Mouse (Mus musculus): ENCODE measurements at regions not wholly inside any gene's neighbourhood (a gene's known extent, or its start where the extent isn't known, plus 50 kb on each side); places are given as distances from the start of the nearest gene placed in this dataset.
A peak's percentile ranks its signal among the peaks of the same experiment; 100 is the strongest.

- H3K27me3 ChIP-seq, result no peaks in the 10 kb centered on the region
- H3K9me3 ChIP-seq, result no peaks in the 10 kb centered on the region
- H3K4me1 ChIP-seq, result peaks cover 5% of the 10 kb centered on the region
- H3K4me2 ChIP-seq (replicated peaks), result no peak overlapping the region
- no peaks in the 10 kb centered on the region for H3K36me3 ChIP-seq
- no peak overlapping the region for H3K9ac ChIP-seq
- H3K27ac ChIP-seq, result no peak overlapping the region
- no peak overlapping the region for H3K4me3 ChIP-seq
- ATAC-seq (ENCODE audit: insufficient number of reproducible peaks, insufficient read depth, low FRiP score, low TSS enrichment), result no peak
- whole genome bisulfite sequencing, result 93% methylated on average over 3 of the region's 3 CpGs
These were observed 142.4 kb upstream of the Ccdc54 start for GRCm38 (mm10) chr16:50733359-50733758.

GRCm38 (mm10) chr16:50732082-50733006, 141.4 kb upstream of the Ccdc54 start:
- Histone ChIP-seq H3K27me3 (no peaks in the 10 kb centered on the region), H3K9me3 (no peaks in the 10 kb centered on the region), H3K36me3 (no peaks in the 10 kb centered on the region), H3K4me3 (peak overlapping the region; percentile 65), H3K9ac (peak overlapping the region; percentile 61), H3K27ac (no peak overlapping the region; the same call in 1 of the 2 replicates), H3K4me2 (replicated peaks) (peak overlapping the region; percentile 59), H3K4me1 (peaks cover 1% of the 10 kb centered on the region)
- ATAC-seq (ENCODE audit: insufficient number of reproducible peaks, insufficient read depth, low FRiP score, low TSS enrichment), result peak; percentile 90
- WGBS, result under 1% methylated on average over 58 of the region's 58 CpGs

- no peaks in the 10 kb centered on the region for H3K27me3 ChIP-seq
- no peak overlapping the region for H3K27ac ChIP-seq
- H3K36me3 ChIP-seq, result no peaks in the 10 kb centered on the region
- H3K9ac ChIP-seq, result no peak overlapping the region
- no peak for ATAC-seq (ENCODE audit: insufficient number of reproducible peaks, insufficient read depth, low FRiP score, low TSS enrichment)
- H3K9me3 ChIP-seq, result no peaks in the 10 kb centered on the region
- 69% methylated on average over 5 of the region's 5 CpGs for WGBS
- no peak overlapping the region for H3K4me2 ChIP-seq (replicated peaks)
- no peak overlapping the region for H3K4me3 ChIP-seq
- no peaks in the 10 kb centered on the region for H3K4me1 ChIP-seq
These were observed 138.4 kb upstream of the Ccdc54 start for GRCm38 (mm10) chr16:50729341-50729740.

GRCm38 (mm10) chr16:50723144-50723543, 132.2 kb upstream of the Ccdc54 start:
- Histone ChIP-seq H3K27ac (no peak overlapping the region), H3K9ac (no peak overlapping the region), H3K9me3 (no peaks in the 10 kb centered on the region), H3K4me3 (no peak overlapping the region), H3K36me3 (no peaks in the 10 kb centered on the region), H3K4me1 (no peaks in the 10 kb centered on the region), H3K4me2 (replicated peaks) (no peak overlapping the region), H3K27me3 (no peaks in the 10 kb centered on the region)
- WGBS, result 91% methylated on average over 6 of the region's 6 CpGs
- no peak for ATAC-seq (ENCODE audit: insufficient number of reproducible peaks, insufficient read depth, low FRiP score, low TSS enrichment)

DNA sequence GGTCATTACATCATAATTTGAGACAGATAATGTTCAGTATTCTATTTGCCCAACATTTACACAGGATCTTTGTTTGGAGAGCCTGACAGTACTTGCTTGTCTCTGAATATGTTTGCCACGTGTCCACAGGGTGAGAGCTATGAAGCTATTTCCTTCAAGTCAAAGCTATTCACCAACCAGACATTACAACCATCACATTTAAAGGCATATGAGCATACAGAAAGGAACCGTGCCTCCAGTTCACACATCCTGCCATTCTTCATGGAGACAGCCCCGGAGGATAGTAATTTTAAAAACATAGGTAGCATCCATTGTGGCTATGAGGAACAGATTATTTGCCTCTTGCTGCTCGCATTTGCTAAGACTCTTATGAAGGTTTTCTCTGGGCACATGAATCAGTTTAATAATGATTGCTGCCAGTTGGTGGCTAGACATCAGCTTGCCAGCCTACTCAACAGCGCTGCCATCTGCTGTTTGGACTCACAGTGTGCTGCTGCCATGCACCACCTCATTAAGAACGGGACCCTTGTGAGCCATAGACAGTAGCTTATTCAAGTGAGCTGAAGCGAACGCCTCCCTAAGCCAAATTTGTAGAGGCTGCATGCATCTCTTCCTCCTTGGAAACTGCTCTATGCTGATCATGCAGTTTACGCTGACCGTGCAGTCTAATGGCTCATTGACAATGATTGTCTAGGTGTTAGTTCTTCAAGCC, 126.5 kb upstream of the Ccdc54 start:
- ATAC-seq (ENCODE audit: insufficient number of reproducible peaks, insufficient read depth, low FRiP score, low TSS enrichment), result no peak
- WGBS, result 69% methylated on average over 10 of the region's 10 CpGs
- Histone ChIP-seq H3K9me3 (no peaks in the 10 kb centered on the region), H3K36me3 (no peaks in the 10 kb centered on the region), H3K27ac (no peak overlapping the region), H3K4me3 (no peak overlapping the region), H3K4me2 (replicated peaks) (no peak overlapping the region), H3K4me1 (no peaks in the 10 kb centered on the region), H3K9ac (no peak overlapping the region), H3K27me3 (no peaks in the 10 kb centered on the region)

DNA sequence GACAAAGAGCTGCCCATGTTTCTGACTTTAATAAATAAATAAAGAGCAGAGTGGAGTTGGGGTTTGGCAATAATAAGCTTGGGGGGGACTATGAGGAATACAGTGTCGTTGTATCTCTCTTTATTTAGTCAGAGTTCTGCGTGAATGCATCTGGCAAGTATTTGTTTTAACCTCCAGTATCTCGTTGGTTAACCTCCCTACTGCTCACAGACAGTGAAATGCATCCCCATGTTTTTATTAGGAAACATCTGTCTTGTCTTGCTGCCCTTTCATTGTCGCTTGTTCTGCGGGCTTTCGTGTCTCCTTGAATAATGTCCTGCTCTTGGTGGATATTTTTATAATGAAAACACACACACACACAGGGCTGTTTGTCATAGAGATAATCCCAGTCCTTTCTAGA, 118.8 kb upstream of the Ccdc54 start:
- H3K4me3 ChIP-seq, result no peak overlapping the region
- H3K36me3 ChIP-seq, result no peaks in the 10 kb centered on the region
- H3K27ac ChIP-seq, result no peak overlapping the region
- 61% methylated on average over 6 of the region's 6 CpGs for WGBS
- H3K27me3 ChIP-seq, result no peaks in the 10 kb centered on the region
- H3K4me1 ChIP-seq, result no peaks in the 10 kb centered on the region
- ATAC-seq (ENCODE audit: insufficient number of reproducible peaks, insufficient read depth, low FRiP score, low TSS enrichment), result no peak
- no peaks in the 10 kb centered on the region for H3K9me3 ChIP-seq
- no peak overlapping the region for H3K4me2 ChIP-seq (replicated peaks)
- no peak overlapping the region for H3K9ac ChIP-seq

DNA sequence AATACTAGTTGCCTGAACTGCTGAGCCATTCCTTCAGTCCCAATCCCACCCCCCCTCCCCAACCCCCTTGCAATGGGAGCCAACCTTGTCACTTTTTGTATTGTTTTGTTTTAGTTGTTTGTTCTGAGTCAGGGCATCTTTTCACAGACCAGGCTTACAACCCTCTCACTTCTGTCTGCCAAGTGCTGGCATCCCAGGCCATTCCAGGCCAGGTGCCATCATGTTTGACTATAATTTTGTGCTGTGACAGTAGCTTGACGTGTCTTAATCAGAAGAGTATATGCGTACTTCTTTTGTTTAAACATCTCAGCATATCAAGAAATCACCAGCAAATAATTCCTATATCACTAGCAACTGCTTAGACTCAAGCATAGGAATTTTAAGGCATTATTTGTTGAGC, 117.0 kb upstream of the Ccdc54 start:
- H3K36me3 ChIP-seq, result no peaks in the 10 kb centered on the region
- no peak for ATAC-seq (ENCODE audit: insufficient number of reproducible peaks, insufficient read depth, low FRiP score, low TSS enrichment)

DNA sequence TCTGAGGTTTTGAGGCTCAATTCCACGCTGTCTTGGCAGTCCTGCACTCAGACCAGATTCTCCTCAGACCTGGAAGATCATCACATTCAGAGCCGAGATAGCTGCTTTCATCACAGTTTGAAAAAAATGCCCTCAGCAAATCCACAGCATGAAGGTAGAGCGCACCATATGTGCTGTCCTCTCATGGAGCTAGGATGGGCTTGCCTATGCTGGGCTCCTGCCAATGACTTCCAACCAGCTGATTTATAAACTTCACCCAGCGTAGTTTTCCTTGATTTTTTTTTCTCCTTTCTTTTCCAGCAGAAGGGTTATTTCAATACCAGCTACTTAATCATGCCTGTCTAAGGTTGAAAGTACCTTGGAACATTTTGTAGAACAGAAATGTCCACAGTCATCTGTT, 115.0 kb upstream of the Ccdc54 start:
- Histone ChIP-seq H3K4me2 (replicated peaks) (no peak overlapping the region), H3K27ac (no peak overlapping the region), H3K4me1 (no peaks in the 10 kb centered on the region), H3K4me3 (no peak overlapping the region), H3K9me3 (no peaks in the 10 kb centered on the region), H3K9ac (no peak overlapping the region), H3K27me3 (no peaks in the 10 kb centered on the region), H3K36me3 (no peaks in the 10 kb centered on the region)
- WGBS, result 81% methylated on average over 4 of the region's 4 CpGs
- ATAC-seq (ENCODE audit: insufficient number of reproducible peaks, insufficient read depth, low FRiP score, low TSS enrichment), result no peak

More for the DNA sequence above, 117.0 kb upstream of the Ccdc54 start:
- Histone ChIP-seq H3K9ac (no peak overlapping the region), H3K4me1 (no peaks in the 10 kb centered on the region), H3K9me3 (no peaks in the 10 kb centered on the region), H3K27me3 (no peaks in the 10 kb centered on the region), H3K27ac (no peak overlapping the region), H3K4me3 (no peak overlapping the region), H3K4me2 (replicated peaks) (no peak overlapping the region)
- WGBS, result 91% methylated on average over 2 of the region's 2 CpGs

DNA sequence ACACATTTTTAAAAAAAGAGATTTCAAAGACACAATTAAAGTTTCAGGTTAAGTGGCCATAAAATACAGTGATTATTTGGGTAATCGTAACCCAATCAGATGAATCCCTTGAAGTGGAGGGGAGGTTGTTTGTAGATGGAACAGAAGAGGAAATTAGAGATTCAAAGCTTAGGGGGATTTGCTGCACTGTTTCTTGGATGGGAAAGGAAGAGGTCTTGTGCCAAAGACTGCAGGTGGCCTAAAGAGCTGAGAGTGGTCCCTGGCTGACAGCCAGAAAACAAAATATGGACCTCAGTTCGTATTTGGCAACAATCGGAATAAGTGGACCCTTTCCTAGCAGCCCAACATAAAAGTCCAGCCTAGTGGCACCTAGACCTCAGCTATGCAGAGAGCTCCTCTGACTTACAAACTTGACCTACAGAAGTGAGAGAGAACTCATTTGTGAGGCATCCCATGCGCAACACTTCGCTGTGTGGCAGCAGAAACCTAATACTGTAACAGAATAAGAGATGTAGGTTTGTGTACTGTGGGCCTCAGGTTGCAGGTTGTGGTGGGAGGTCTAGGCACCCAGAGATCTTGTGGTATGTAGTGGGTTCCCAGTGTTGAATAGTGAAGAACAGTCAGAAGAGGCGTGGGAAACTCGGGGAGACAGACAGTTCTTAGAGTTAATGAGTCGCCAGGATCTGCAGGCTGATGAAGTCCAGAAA, 110.0 kb upstream of the Ccdc54 start:
- ATAC-seq (ENCODE audit: insufficient number of reproducible peaks, insufficient read depth, low FRiP score, low TSS enrichment), result no peak
- H3K27me3 ChIP-seq, result no peaks in the 10 kb centered on the region
- 80% methylated on average over 8 of the region's 8 CpGs for WGBS
- H3K9me3 ChIP-seq, result no peaks in the 10 kb centered on the region
- H3K9ac ChIP-seq, result no peak overlapping the region
- H3K4me3 ChIP-seq, result no peak overlapping the region
- no peak overlapping the region for H3K27ac ChIP-seq
- H3K4me2 ChIP-seq (replicated peaks), result no peak overlapping the region
- no peaks in the 10 kb centered on the region for H3K36me3 ChIP-seq
- H3K4me1 ChIP-seq, result no peaks in the 10 kb centered on the region

DNA sequence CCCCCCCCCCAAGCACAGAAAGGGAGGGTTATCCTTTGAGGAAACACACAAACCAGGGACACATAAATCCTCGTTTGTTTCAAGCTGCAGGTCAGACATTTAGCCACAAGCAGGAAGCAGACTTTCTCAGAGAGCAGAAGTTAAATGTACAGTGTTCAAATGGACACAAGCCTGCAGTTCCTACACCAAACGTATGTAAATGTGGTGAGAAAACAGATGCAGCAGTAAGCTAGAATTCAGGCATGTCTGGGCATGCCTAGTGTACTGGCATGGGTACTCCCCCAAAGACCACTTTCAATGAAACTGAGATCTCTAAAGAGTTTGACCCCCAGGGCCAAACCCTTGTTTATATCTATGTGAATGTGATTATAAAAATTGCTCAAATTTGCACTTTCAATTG, 109.2 kb upstream of the Ccdc54 start:
- Histone ChIP-seq H3K36me3 (no peaks in the 10 kb centered on the region), H3K27me3 (no peaks in the 10 kb centered on the region), H3K4me2 (replicated peaks) (no peak overlapping the region), H3K9ac (no peak overlapping the region), H3K4me3 (no peak overlapping the region), H3K4me1 (no peaks in the 10 kb centered on the region), H3K9me3 (no peaks in the 10 kb centered on the region), H3K27ac (no peak overlapping the region)
- 39% methylated on average over 2 of the region's 2 CpGs for WGBS
- no peak for ATAC-seq (ENCODE audit: insufficient number of reproducible peaks, insufficient read depth, low FRiP score, low TSS enrichment)

- H3K4me1 ChIP-seq, result no peaks in the 10 kb centered on the region
- no peaks in the 10 kb centered on the region for H3K9me3 ChIP-seq
- no peak for ATAC-seq (ENCODE audit: insufficient number of reproducible peaks, insufficient read depth, low FRiP score, low TSS enrichment)
- H3K9ac ChIP-seq, result no peak overlapping the region
- no peak overlapping the region for H3K4me3 ChIP-seq
- 84% methylated on average over 2 of the region's 2 CpGs for WGBS
- no peak overlapping the region for H3K4me2 ChIP-seq (replicated peaks)
- H3K27ac ChIP-seq, result no peak overlapping the region
- H3K36me3 ChIP-seq, result no peaks in the 10 kb centered on the region
- H3K27me3 ChIP-seq, result no peaks in the 10 kb centered on the region
These were observed 106.8 kb upstream of the Ccdc54 start for GRCm38 (mm10) chr16:50697722-50698121.
